Mouse (Mus musculus): ENCODE results near the gene Cblc. TPM values are rescaled to one million over a fixed set of nuclear protein-coding genes. Genes with fewer than 3 reads are reported as not detected.

Gene Cblc
- polyA plus RNA-seq, 1 experiment from 2014 or later: 18.4 TPM

- Histone ChIP-seq H3K27me3 (replicated peaks; ENCODE audit: insufficient read depth, low read length) (no peaks in the 10 kb centered on the region), H3K4me2 (replicated peaks; ENCODE audit: low read depth, low read length) (peak overlapping the region; percentile 57), H3K9me3 (ENCODE audit: low read length) (no peaks in the 10 kb centered on the region), H3K4me3 (ENCODE audit: low read depth, low read length) (peak overlapping the region; percentile 16), H3K27ac (ENCODE audit: low read length) (no peak overlapping the region), H3K9ac (replicated peaks; ENCODE audit: low read depth) (peak overlapping the region; percentile 23), H3K36me3 (ENCODE audit: insufficient read depth, low read length) (no peaks in the 10 kb centered on the region), H3K4me1 (ENCODE audit: insufficient read depth, low read depth, low read length) (no peaks in the 10 kb centered on the region)
- TF ChIP-seq CTCF (IDR thresholded peaks at IDR 0.05) (peak; percentile 99), EP300 (IDR thresholded peaks at IDR 0.05) (no peak)
- WGBS: under 1% methylated on average over 19 of the region's 19 CpGs
- peak; percentile 89 for DNase-seq (ENCODE audit: low spot score)
- ATAC-seq: peak; percentile 79
Observed at GRCm38 (mm10) chr7:19789904-19790347, 6.7 kb downstream of the Cblc start.

DNA sequence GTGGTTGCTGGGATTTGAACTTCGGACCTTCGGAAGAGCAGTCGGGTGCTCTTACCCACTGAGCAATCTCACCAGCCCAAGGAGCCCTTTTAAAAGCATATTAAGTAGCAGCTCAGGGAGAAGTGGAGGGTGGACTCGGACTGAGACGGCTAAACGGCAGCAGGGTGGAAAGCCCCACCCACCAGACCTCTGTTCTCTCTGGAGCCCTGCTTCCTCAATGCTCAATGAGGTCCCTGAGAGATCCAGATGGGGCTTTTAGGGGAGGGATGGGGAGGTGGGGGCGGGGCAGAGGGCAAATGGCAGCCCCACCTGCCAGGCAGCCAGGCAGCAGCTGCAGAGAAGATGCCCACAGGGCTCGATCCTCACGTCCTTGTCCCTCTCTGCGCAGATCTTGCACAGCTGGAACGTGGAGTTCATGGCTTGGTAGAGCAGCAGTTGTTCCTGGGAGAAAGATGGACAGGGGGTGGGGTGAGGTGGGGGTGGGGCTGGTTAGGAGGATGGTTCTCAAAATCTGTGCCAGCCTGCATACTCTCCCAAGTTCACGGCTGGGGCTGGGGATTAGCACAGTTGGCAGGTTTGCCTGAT is 10.6 kb downstream of the Cblc start:
- H3K27me3 ChIP-seq (replicated peaks; ENCODE audit: insufficient read depth, low read length): no peaks in the 10 kb centered on the region
- no peak overlapping the region for H3K9ac ChIP-seq (replicated peaks; ENCODE audit: low read depth)
- no peak for TF ChIP-seq EP300 (IDR thresholded peaks at IDR 0.05)
- TF ChIP-seq CTCF (IDR thresholded peaks at IDR 0.05): no peak
- H3K4me2 ChIP-seq (replicated peaks; ENCODE audit: low read depth, low read length): no peak overlapping the region
- no peaks in the 10 kb centered on the region for H3K4me1 ChIP-seq (ENCODE audit: insufficient read depth, low read depth, low read length)
- H3K4me3 ChIP-seq (ENCODE audit: low read depth, low read length): no peak overlapping the region
- ATAC-seq: no peak
- no peaks in the 10 kb centered on the region for H3K36me3 ChIP-seq (ENCODE audit: insufficient read depth, low read length)
- no peak for DNase-seq (ENCODE audit: low spot score)
- WGBS: 54% methylated on average over 11 of the region's 12 CpGs
- H3K27ac ChIP-seq (ENCODE audit: low read length): no peak overlapping the region
- H3K9me3 ChIP-seq (ENCODE audit: low read length): no peaks in the 10 kb centered on the region

GRCm38 (mm10) chr7:19784764-19785535 is 11.7 kb downstream of the Cblc start:
- DNase-seq (ENCODE audit: low spot score) (peak; percentile 49), ATAC-seq (no peak)
- no peaks in the 10 kb centered on the region for H3K36me3 ChIP-seq (ENCODE audit: insufficient read depth, low read length)
- no peaks in the 10 kb centered on the region for H3K4me1 ChIP-seq (ENCODE audit: insufficient read depth, low read depth, low read length)
- TF ChIP-seq EP300 (IDR thresholded peaks at IDR 0.05) (no peak), CTCF (IDR thresholded peaks at IDR 0.05) (peak; percentile 67)
- no peaks in the 10 kb centered on the region for H3K9me3 ChIP-seq (ENCODE audit: low read length)
- no peak overlapping the region for H3K9ac ChIP-seq (replicated peaks; ENCODE audit: low read depth)
- H3K27me3 ChIP-seq (replicated peaks; ENCODE audit: insufficient read depth, low read length): no peaks in the 10 kb centered on the region
- H3K4me3 ChIP-seq (ENCODE audit: low read depth, low read length): no peak overlapping the region
- no peak overlapping the region for H3K4me2 ChIP-seq (replicated peaks; ENCODE audit: low read depth, low read length)
- WGBS: 22% methylated on average over 11 of the region's 11 CpGs
- no peak overlapping the region for H3K27ac ChIP-seq (ENCODE audit: low read length)

DNA sequence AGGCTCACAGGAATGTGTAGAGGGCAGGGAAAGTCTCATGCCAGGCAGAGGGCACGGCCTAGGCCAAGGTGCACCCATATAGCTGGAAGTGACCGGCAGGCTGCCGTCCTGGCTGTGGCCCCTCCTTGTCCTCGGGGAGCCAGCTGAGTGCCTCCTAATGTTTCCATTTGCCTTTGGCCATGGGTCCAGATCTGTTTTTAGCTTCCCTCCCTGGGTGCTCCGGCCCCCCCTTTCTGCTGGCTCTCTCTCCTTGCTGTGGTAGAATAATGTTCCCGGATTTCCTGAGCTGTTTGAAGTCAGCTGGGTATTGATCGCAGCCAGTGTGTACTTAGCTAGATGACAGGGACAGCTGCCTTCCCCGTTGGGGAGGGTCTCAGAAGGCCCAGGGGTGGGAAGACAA is 13.0 kb downstream of the Cblc start:
- DNase-seq (ENCODE audit: low spot score) (no peak), ATAC-seq (peak; percentile 54)
- H3K9ac ChIP-seq (replicated peaks; ENCODE audit: low read depth): no peak overlapping the region
- H3K9me3 ChIP-seq (ENCODE audit: low read length): no peaks in the 10 kb centered on the region
- TF ChIP-seq EP300 (IDR thresholded peaks at IDR 0.05): no peak
- no peaks in the 10 kb centered on the region for H3K36me3 ChIP-seq (ENCODE audit: insufficient read depth, low read length)
- H3K4me2 ChIP-seq (replicated peaks; ENCODE audit: low read depth, low read length): no peak overlapping the region
- no peaks in the 10 kb centered on the region for H3K4me1 ChIP-seq (ENCODE audit: insufficient read depth, low read depth, low read length)
- WGBS: 52% methylated on average over 8 of the region's 8 CpGs
- H3K27ac ChIP-seq (ENCODE audit: low read length): peak overlapping the region; percentile 47
- H3K27me3 ChIP-seq (replicated peaks; ENCODE audit: insufficient read depth, low read length): no peaks in the 10 kb centered on the region
- no peak overlapping the region for H3K4me3 ChIP-seq (ENCODE audit: low read depth, low read length)

- Histone ChIP-seq H3K36me3 (ENCODE audit: insufficient read depth, low read length) (no peaks in the 10 kb centered on the region), H3K9ac (replicated peaks; ENCODE audit: low read depth) (no peak overlapping the region), H3K27me3 (replicated peaks; ENCODE audit: insufficient read depth, low read length) (no peaks in the 10 kb centered on the region), H3K9me3 (ENCODE audit: low read length) (no peaks in the 10 kb centered on the region), H3K4me1 (ENCODE audit: insufficient read depth, low read depth, low read length) (no peaks in the 10 kb centered on the region), H3K4me2 (replicated peaks; ENCODE audit: low read depth, low read length) (no peak overlapping the region), H3K27ac (ENCODE audit: low read length) (no peak overlapping the region), H3K4me3 (ENCODE audit: low read depth, low read length) (no peak overlapping the region)
- DNase-seq (ENCODE audit: low spot score) (peak; percentile 38), ATAC-seq (peak; percentile 27; the same call in 1 of the 2 replicates)
- TF ChIP-seq CTCF (IDR thresholded peaks at IDR 0.05): peak; percentile 82
- TF ChIP-seq EP300 (IDR thresholded peaks at IDR 0.05): no peak
- WGBS: 97% methylated on average over 4 of the region's 4 CpGs
Observed at GRCm38 (mm10) chr7:19782645-19783044, 14.0 kb downstream of the Cblc start.

GRCm38 (mm10) chr7:19781741-19782140 is 14.9 kb downstream of the Cblc start:
- no peaks in the 10 kb centered on the region for H3K9me3 ChIP-seq (ENCODE audit: low read length)
- no peak overlapping the region for H3K27ac ChIP-seq (ENCODE audit: low read length)
- H3K9ac ChIP-seq (replicated peaks; ENCODE audit: low read depth): no peak overlapping the region
- ATAC-seq (no peak), DNase-seq (ENCODE audit: low spot score) (no peak)
- TF ChIP-seq CTCF (IDR thresholded peaks at IDR 0.05): no peak
- TF ChIP-seq EP300 (IDR thresholded peaks at IDR 0.05): no peak
- no peak overlapping the region for H3K4me3 ChIP-seq (ENCODE audit: low read depth, low read length)
- no peaks in the 10 kb centered on the region for H3K4me1 ChIP-seq (ENCODE audit: insufficient read depth, low read depth, low read length)
- H3K27me3 ChIP-seq (replicated peaks; ENCODE audit: insufficient read depth, low read length): no peaks in the 10 kb centered on the region
- no peak overlapping the region for H3K4me2 ChIP-seq (replicated peaks; ENCODE audit: low read depth, low read length)
- H3K36me3 ChIP-seq (ENCODE audit: insufficient read depth, low read length): no peaks in the 10 kb centered on the region
- WGBS: 78% methylated on average over 7 of the region's 7 CpGs

Data from lung, postnatal 0 days (tissue).